In the genomic region with DNA sequence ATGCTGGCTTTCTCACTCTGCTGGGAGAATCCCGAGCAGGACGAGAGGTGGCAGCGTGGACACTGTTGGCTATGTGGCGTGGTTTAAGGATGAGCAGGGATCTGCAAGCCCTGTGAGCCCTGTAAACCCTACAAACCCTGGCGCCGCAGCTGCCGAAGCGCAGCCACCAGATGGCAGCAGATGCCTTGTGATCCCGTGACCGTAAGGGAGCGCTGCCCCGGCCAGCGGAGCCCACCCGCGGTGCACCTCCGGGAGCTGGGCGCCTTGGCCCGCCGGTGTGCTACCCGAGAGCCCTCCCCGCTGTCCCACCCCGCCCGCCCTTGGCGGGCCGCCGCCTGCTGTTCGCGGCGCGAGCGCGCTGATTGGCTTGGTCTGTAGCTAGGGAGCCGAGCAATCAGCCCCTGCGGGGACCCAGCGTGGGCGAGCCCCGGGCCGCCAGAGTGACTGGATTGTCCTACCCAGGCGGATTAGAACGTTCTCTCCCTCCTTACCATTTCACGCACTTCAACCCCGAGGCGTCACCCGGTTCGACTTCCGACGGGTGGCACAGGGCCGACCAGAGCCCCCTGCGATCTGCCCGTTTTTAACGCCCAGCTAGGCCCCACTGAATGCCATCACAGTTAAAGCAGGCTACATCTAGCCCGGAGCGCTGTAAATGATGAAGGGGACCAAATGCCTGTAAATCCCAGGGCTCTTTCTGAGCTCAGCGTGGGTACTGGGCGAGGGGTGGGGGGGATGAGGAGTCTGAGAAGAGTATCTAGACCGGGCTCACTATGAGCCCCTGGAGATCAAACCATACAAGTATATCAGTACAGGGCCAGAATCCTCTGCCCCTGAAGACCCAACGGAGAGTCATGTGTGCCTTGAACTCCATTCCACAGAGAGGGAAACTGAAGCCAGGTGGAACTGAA, we compare ENCODE assay signal across 8 mouse cellular contexts. TPM values are rescaled to one million over a fixed set of nuclear protein-coding genes. Genes with fewer than 3 reads are reported as not detected.
DNase-seq lines count a peak whose midpoint lies in the region; ATAC-seq lines count a peak whose summit lies in the region.

No protein-coding gene starts in this region.

- H3K27ac ChIP-seq in forebrain, embryonic 10.5 days, result peak overlapping the region; percentile 89
- H3K27ac ChIP-seq in heart, embryonic 15.5 days, result no peak overlapping the region
- no peak overlapping the region for H3K27ac ChIP-seq in liver, embryonic 13.5 days
- H3K27ac ChIP-seq in stomach, embryonic 15.5 days, result peak overlapping the region; percentile 71

- H3K4me2 ChIP-seq in heart, embryonic 15.5 days, result peak overlapping the region; percentile 95
- peak overlapping the region; percentile 80 for H3K4me2 ChIP-seq in liver, embryonic 13.5 days
- peak overlapping the region; percentile 91 for H3K4me2 ChIP-seq in stomach, embryonic 15.5 days

- peak; percentile 85 for ATAC-seq in heart, embryonic 15.5 days (replicated peaks; ENCODE audit: insufficient number of reproducible peaks, insufficient read depth, low FRiP score, low read depth)
- ATAC-seq in liver, embryonic 13.5 days (ENCODE audit: low read depth), result peak; percentile 85
- ATAC-seq in stomach, embryonic 15.5 days (ENCODE audit: insufficient read depth, low FRiP score, low read depth), result peak; percentile 90

- H3K9ac ChIP-seq in heart, embryonic 15.5 days, result peak overlapping the region; percentile 69
- H3K9ac ChIP-seq in liver, embryonic 13.5 days, result peak overlapping the region; percentile 62
- H3K9ac ChIP-seq in stomach, embryonic 15.5 days, result peak overlapping the region; percentile 26; the same call in 1 of the 2 replicates

- peak overlapping the region; percentile 67 for H3K4me3 ChIP-seq in forebrain, embryonic 10.5 days
- H3K4me3 ChIP-seq in heart, embryonic 15.5 days, result peak overlapping the region; percentile 60
- peak overlapping the region; percentile 56 for H3K4me3 ChIP-seq in liver, embryonic 13.5 days (replicated peaks)
- peak overlapping the region; percentile 49 for H3K4me3 ChIP-seq in stomach, embryonic 15.5 days (replicated peaks)

- peak; percentile 75 to 84 for DNase-seq in CD8-positive naive resting alpha-beta T cell, adult 2 months (ENCODE audit: low read depth in 2 of 2, low spot score in 2 of 2)
- DNase-seq in c-Kit-positive CD71-negative TER-119-negative erythroid progenitor cells, embryonic 14.5 days (ENCODE audit: low read depth), result peak; percentile 78
- DNase-seq in forebrain, embryonic 10.5 days (ENCODE audit: extremely low spot score, low spot score), result peak; percentile 88
- peak; percentile 91 for DNase-seq in kidney, postnatal 14 days
- DNase-seq in liver, embryonic 13.5 days, result peak; percentile 75
- DNase-seq in neural tube, embryonic 10.5 days (ENCODE audit: extremely low spot score, low spot score), result peak; percentile 95

- 1% methylated on average over 57 of the region's 57 CpGs for WGBS in forebrain, embryonic 10.5 days
- 2% methylated on average over 57 of the region's 57 CpGs for WGBS in heart, embryonic 15.5 days
- 3% methylated on average over 57 of the region's 57 CpGs for WGBS in liver, embryonic 13.5 days (ENCODE audit: insufficient replicate concordance)
- 2% methylated on average over 57 of the region's 57 CpGs for WGBS in stomach, embryonic 15.5 days

- peaks cover 37% of the 10 kb centered on the region for H3K4me1 ChIP-seq in forebrain, embryonic 10.5 days
- H3K4me1 ChIP-seq in heart, embryonic 15.5 days (replicated peaks), result peaks cover 15% of the 10 kb centered on the region
- H3K4me1 ChIP-seq in liver, embryonic 13.5 days (replicated peaks), result peaks cover 10% of the 10 kb centered on the region
- 0 out of 2 replicates have a peak, but pooled peaks cover 2% of the 10 kb centered on the region for H3K4me1 ChIP-seq in stomach, embryonic 15.5 days

- no peaks in the 10 kb centered on the region for H3K36me3 ChIP-seq in forebrain, embryonic 10.5 days (replicated peaks)
- H3K36me3 ChIP-seq in heart, embryonic 15.5 days, result no peaks in the 10 kb centered on the region
- no peaks in the 10 kb centered on the region for H3K36me3 ChIP-seq in liver, embryonic 13.5 days
- H3K36me3 ChIP-seq in stomach, embryonic 15.5 days, result no peaks in the 10 kb centered on the region

- H3K27me3 ChIP-seq in forebrain, embryonic 10.5 days (ENCODE audit: poor library complexity, severe bottlenecking), result peaks cover 27% of the 10 kb centered on the region
- H3K27me3 ChIP-seq in heart, embryonic 15.5 days, result no peaks in the 10 kb centered on the region
- peaks cover 5% of the 10 kb centered on the region; the same call in 1 of the 2 replicates for H3K27me3 ChIP-seq in liver, embryonic 13.5 days
- H3K27me3 ChIP-seq in stomach, embryonic 15.5 days (replicated peaks), result no peaks in the 10 kb centered on the region

- no peaks in the 10 kb centered on the region for H3K9me3 ChIP-seq in forebrain, embryonic 10.5 days
- H3K9me3 ChIP-seq in heart, embryonic 15.5 days (replicated peaks), result no peaks in the 10 kb centered on the region
- no peaks in the 10 kb centered on the region for H3K9me3 ChIP-seq in liver, embryonic 13.5 days (replicated peaks)
- no peaks in the 10 kb centered on the region for H3K9me3 ChIP-seq in stomach, embryonic 15.5 days

RNA-seq across cellular contexts. Expression of gene Uri1, which starts 38.0 kb away (rescaled TPM):
- 44.4 and 49.3 TPM in 2 replicates for polyA plus RNA-seq in forebrain, embryonic 10.5 days (2016; fragmentation: Nextera tagmentation; extraction: Ambion mirVana)
- polyA plus RNA-seq in heart, embryonic 15.5 days (2015; fragmentation: Nextera tagmentation; extraction: Ambion mirVana), result 27.5 and 30.8 TPM in 2 replicates
- polyA plus RNA-seq in liver, embryonic 13.5 days (2015; fragmentation: Nextera tagmentation; extraction: Ambion mirVana), result 18.2 and 21.0 TPM in 2 replicates
- polyA plus RNA-seq in stomach, embryonic 15.5 days (2015; fragmentation: Nextera tagmentation; extraction: Ambion mirVana), result 40.5 and 49.3 TPM in 2 replicates

RNA-seq across cellular contexts. Expression of gene Ccne1, which starts 46.0 kb away (rescaled TPM):
- polyA plus RNA-seq in forebrain, embryonic 10.5 days (2016; fragmentation: Nextera tagmentation; extraction: Ambion mirVana), result 116 and 117 TPM in 2 replicates
- polyA plus RNA-seq in heart, embryonic 15.5 days (2015; fragmentation: Nextera tagmentation; extraction: Ambion mirVana), result 23.5 and 29.0 TPM in 2 replicates
- 127 and 132 TPM in 2 replicates for polyA plus RNA-seq in liver, embryonic 13.5 days (2015; fragmentation: Nextera tagmentation; extraction: Ambion mirVana)
- polyA plus RNA-seq in stomach, embryonic 15.5 days (2015; fragmentation: Nextera tagmentation; extraction: Ambion mirVana), result 57.0 and 58.6 TPM in 2 replicates

Comparison
In these comparisons a context has a peak if more than half of its experiments do, and no peak if none do; other contexts are left out.
1. H3K27ac ChIP-seq: peak in forebrain, embryonic 10.5 days (single experiment) and stomach, embryonic 15.5 days (single experiment); none in heart, embryonic 15.5 days (single experiment) and liver, embryonic 13.5 days (single experiment).
2. Peak in every context shown above with its lines, with median percentiles within 50 percentile points of each other: DNase-seq, H3K4me3 ChIP-seq, ATAC-seq, H3K4me2 ChIP-seq and H3K9ac ChIP-seq.